Mouse (Mus musculus): ENCODE measurements around the gene Poc1b.

DNA sequence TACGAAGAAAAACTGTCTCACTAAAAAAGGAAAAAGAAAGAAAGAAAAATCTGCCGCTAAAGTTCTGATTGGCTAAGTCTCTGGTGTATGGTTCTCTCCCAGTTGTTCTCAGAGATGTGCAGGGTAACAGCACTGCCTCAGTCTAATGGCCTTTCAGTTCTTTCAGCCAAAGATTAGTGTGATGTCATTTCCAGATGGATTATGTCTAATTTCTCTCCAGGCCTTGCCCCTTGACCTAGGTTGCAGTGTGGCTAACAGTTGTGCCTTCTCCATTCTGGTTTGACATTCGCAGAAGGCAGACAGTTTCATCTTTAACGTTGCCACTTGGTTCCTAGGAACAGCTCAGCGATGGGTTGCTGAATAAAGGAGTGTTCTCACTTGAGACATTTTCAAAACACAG lies 94.1 kb downstream of the Poc1b start:
- TF ChIP-seq POLR2A (IDR thresholded peaks at IDR 0.05; ENCODE audit: control insufficient read depth, extremely low read depth, insufficient read depth, low read length, poor library complexity) (no peak), CTCF (IDR thresholded peaks at IDR 0.05; ENCODE audit: borderline replicate concordance, control insufficient read depth, extremely low read depth, insufficient read depth, low read length, poor library complexity) (no peak)

Data from thymus, adult 2 months (tissue).